Mouse (Mus musculus) kidney, postnatal 10 days (tissue): ENCODE measurements around the gene Olfr985.

Source experiments
- DNase-seq: peaks from one replicate; pipeline ENCODE4 v3.0.0; 2021; ENCODE audit warnings: mixed read lengths

The Olfr985 gene

GRCm38 (mm10) chr9:40130084-40130483 is at the start of gene Olfr985:
Gene Olfr985, minus strand, starts transcription at chr9:40130184.
- DNase-seq, result no peak

GRCm38 (mm10) chr9:40177017-40177416 is 47.0 kb upstream of the Olfr985 start:
- DNase-seq, result no peak

GRCm38 (mm10) chr9:40166446-40166845 is 36.5 kb upstream of the Olfr985 start:
- no peak for DNase-seq

- DNase-seq, result no peak
Measured at GRCm38 (mm10) chr9:40155118-40155644, 25.2 kb upstream of the Olfr985 start.

GRCm38 (mm10) chr9:40141544-40141943 is 11.6 kb upstream of the Olfr985 start:
- DNase-seq, result no peak

GRCm38 (mm10) chr9:40139484-40139883 is 9.5 kb upstream of the Olfr985 start:
- no peak for DNase-seq

- DNase-seq, result no peak
Measured at GRCm38 (mm10) chr9:40136987-40137688, 7.2 kb upstream of the Olfr985 start.

- no peak for DNase-seq
Measured at GRCm38 (mm10) chr9:40130556-40130955, 572 bp upstream of the Olfr985 start.

GRCm38 (mm10) chr9:40117287-40117659 is 12.7 kb downstream of the Olfr985 start:
- no peak for DNase-seq

GRCm38 (mm10) chr9:40116645-40117286 is 13.2 kb downstream of the Olfr985 start:
- peak; percentile 76 for DNase-seq

GRCm38 (mm10) chr9:40114106-40114505 is 15.9 kb downstream of the Olfr985 start, which contains the start of gene Olfr984:
Gene Olfr984, minus strand, starts transcription at chr9:40114206.
- no peak for DNase-seq

- no peak for DNase-seq
Measured at GRCm38 (mm10) chr9:40094769-40095168, 35.2 kb downstream of the Olfr985 start.

- DNase-seq, result no peak
Measured at GRCm38 (mm10) chr9:40093495-40093894, 36.5 kb downstream of the Olfr985 start, which contains the start of gene Olfr983. Gene Olfr983, minus strand, starts transcription at chr9:40093595.
